Mouse (Mus musculus) left cerebral cortex, adult 11 months (tissue): ENCODE data around the gene Nub1.
A peak's percentile ranks its signal among the peaks of the same experiment; 100 is the strongest.
"Not testable (repeated sequence)": the region's sequence is repeated elsewhere in the genome, so short reads cannot be mapped to it uniquely, and the experiment has no call there.

Experiments used
- DNase-seq: peaks from one replicate; pipeline ENCODE4 v3.0.0; 2022; ENCODE audit warnings: low spot score

Nub1 gene

DNA sequence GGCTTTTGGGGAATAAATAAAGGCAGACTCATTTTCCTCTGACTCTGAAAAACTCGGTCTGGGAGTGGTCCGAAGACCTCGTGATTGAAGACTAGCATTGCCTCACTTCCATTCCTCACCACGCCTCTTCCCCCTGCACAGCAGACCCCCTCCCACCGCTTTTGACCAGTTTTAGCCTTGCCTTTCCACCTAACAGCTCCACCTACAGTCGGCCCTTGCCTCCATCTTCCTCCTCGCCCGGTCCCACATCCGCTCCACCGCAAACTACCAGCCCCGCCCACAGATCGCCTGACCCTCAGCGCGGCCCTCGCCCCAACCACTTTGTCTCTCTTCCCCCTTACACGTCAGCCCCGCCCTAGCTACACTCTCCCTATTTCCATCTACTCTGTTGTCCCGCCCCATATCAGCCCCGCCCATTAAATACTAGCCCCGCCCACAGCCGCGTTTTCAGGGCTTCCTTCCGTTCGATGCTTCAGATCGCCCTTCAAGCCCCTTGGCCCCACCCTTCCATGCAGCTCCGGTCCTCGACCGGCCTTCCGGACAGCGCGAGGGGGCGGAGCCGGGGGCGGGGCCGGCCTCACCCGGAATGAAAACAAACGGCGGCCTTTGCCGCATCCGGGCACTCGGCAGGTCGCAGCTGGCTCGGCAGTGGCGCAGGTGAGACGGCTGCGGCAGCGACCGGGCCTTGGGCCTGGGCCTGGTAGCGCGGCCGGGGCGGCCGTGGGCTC is at the start of gene Nub1:
TSS of gene Nub1 (plus strand) at position 167 of the 728 bp plus-strand sequence.
- DNase-seq, result peak; percentile 93

DNA sequence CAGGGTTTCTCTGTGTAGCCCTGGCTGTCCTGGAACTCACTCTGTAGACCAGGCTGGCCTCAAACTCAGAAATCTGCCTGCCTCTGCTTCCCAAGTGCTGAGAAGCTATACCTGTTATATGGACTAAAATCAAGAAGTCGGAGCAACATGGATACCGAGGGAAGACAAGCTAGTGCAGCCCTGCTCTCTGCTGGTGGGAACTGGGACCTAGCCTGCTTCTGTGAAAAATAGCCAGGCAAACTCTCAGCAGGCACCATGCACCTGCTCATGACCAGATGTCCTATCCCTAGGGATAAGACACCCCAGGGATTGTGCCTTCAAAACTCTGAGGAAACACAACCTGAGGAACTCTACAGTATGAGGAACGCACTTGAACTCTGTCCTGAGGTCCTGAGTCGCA is 48.3 kb upstream of the Nub1 start:
- no peak for DNase-seq

DNA sequence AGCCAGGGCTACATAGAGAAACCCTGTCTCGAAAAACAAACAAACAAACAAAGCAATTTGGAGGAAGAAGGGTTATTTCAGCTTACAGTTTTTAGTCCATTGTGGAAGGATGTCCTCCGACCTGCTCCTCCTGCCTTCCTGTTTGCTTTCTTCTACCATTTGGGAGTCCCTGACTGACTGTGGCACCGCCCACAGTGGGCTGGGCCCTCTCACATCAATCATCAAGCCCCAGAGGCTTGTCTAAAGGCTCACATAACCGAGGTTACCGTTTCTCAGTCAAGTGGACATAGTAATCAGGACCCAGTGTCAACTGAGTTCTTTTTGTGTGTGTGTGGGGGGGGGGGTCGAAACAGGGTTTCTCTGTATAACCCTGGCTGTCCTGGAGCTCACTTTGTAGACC is 47.2 kb upstream of the Nub1 start:
- no peak for DNase-seq

DNA sequence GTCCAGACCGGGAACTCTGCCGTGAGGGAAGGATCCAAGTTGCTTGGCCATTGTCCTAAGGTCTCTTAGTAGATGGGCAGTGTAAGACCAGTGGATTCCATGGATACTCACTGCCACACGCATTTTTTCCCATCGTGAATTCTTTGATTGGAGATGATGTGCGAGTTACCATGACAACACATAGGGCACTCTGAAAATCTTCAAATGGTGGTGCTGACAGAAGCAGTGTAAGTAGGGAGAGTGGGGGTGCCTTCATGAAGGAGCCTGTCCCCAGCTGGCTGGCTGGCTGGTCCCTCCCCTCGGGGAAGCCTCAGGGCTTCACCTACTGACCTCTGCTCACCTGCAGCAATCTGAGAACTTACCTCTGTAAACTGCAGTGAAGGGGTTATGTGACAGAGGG is 46.3 kb upstream of the Nub1 start:
- no peak for DNase-seq

DNA sequence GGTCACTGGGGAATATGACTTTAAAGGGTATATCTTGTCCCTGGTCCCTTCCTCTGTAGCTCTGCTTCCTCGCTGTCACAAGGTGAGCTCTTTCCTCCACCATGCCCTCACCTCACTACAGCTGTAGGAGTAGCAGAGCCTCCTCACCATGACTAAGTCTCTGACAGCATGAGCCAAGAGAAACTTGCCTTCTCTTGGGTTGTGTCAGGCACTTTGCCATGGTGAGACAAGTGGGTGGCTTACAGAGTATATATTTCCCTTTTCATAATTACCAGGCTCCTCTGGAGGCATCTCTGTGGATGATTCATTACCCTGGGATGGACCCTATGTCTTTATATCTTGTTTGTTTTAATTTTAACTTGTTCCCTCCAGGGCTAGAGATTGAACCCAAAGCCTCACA is 39.9 kb upstream of the Nub1 start:
- DNase-seq, result no peak

DNA sequence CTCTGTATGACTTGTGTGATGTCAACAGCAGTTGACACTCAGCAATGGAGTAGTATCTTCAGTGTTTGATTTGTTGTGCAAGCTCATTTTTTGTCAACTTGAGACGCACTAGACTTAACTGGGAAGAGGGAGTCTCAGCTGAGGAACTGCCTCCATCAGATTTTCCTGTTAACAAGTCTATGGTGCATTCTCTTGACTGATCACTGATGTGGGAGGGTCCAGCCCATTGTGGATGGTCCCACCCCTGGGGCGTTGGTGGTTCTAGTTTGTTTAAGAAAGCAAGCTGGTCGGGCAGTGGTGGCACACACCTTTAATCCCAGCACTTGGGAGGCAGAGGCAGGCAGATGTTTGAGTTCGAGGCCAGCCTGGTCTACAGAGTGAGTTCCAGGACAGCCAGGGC is 36.1 kb upstream of the Nub1 start:
- DNase-seq, result no peak

DNA sequence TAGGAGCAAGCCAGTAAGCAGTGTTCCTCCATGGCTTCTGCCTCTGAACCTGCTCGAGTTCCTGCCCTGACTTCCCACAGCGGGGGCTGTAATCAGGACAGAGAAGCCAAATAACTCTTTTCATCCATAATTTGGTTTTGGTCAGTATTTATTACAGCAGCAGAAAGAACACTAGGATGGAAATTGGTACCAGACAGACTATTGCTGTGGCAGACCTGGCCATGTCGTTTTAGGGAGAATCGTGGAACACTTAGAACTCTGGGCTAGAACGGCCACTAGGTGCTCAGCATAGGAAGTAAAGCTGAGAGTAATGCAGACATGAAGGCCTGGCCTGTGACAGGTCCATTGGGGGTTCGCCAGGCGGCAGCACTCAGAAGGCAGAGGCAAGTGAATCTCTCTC is 35.6 kb upstream of the Nub1 start:
- DNase-seq, result no peak

DNA sequence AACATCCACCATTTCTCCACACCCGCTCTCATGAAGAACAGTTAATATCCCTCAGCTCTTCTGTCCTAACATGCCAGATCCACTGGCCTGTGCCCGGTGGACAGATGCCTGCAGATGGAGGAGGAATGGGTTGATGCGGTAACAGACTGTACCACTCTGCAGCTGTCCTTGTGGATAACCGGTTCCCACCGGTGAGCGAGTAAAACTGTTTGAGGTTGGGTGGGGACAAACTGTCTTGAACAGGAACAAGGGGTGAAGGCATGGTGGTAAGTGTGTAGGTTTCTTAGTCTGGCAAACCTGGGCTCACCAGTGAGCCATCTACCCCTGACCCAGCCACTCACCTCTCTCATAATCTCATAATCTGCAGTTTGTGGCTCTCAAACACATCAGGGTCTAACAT is 34.0 kb upstream of the Nub1 start:
- DNase-seq, result no peak

DNA sequence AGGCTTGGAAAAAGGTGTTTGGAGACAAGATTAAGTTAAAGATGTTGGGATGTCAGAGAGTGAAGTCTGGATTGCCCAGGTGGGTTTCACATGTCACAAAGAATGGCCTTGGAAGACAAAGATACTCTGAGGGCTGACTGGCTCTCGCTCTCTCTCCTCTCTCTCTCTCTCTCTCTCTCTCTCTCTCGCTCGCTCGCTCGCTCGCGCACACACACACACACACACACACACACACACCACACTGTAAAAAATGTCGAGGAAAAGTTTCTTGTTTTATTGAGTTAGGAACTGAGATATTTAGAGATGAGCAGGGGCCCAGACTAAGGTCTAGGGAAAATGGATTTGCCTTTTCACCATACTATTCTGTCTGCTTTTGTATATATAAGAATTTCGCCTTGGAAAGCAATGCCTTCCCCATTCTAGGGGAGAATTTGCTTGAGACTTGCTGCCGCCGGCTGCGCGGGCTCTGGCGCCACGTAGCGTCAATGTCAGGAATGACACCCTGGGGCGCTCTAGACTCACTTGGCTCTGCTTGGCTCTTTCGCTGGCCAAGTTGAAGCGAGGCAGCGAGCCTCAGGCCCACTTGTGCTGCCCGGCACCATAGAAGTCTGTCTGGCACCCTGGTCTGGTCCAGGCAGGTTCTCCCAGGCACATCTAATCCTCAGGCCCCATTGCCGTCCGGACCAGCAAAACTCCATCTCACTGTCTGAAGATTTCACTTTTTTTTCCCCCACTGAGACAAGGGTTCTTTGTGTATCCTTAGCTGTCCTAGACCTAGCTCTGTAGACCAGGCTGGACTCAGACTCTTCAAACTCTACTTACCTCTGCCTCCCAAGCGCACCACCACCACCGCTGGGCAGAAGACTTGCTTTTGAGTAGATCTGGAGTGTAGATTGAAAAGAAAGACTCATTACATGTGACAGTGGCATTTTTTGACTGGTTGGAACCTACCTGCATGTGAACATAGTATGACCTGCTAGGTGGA is 33.3 kb upstream of the Nub1 start:
- peak; percentile 78 for DNase-seq

DNA sequence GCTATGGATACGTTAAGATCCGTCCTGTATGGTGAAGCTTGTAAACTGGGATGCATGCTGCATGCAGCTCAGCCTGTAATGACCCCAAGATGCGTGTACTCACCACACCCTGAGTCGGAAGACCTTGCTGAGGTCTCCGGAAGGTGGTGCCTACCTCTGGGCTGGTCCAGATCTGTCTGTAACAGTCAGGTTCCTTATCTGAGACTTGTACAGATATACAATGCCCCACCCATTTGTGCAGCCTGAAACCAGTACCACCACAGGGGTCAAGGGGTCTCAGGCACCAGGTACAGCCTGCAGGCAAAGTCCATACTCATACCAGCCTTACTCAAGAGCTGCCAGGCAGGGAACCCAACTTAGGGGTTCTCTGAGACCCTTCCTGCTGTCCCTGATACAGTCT is 32.6 kb upstream of the Nub1 start:
- DNase-seq, result no peak

DNA sequence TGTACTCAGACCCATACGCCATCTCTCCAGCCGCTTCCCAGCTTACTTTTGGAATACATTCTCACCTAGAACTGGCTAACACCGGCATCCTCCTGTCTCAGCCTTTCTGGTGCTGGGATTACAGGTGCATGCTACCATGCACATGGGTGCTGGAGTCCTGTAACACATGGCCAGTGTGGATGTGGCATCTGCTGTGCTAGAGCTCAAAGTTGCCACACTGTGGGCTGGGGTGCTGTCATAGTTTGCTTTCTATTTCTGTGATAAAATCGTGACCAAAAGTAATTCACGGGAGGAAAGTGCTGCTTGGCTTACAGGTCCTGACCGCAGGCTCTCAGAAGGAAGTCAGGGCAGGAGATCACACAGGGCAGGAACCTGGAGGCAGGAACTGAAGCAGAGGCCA is 30.8 kb upstream of the Nub1 start:
- DNase-seq, result no peak

DNA sequence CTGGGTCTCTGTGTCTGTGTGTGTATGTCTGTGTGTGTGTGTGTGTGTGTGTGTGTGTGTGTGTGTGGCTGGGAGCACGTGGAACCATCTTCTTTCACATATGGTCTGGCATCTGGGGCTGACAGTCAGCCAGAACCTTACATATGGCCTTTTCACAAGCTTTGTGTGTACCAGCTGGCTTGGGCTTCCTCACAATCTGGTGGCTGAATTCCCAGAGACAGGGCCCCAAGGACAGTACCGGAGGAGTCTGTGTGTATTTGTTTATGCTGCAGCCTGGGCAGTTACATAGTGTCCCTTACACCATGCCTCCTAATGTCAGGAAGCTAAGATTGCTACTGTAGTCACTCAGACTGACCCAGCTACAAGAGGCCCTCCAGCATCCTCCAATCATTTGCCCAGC is 28.2 kb upstream of the Nub1 start:
- no peak for DNase-seq

DNA sequence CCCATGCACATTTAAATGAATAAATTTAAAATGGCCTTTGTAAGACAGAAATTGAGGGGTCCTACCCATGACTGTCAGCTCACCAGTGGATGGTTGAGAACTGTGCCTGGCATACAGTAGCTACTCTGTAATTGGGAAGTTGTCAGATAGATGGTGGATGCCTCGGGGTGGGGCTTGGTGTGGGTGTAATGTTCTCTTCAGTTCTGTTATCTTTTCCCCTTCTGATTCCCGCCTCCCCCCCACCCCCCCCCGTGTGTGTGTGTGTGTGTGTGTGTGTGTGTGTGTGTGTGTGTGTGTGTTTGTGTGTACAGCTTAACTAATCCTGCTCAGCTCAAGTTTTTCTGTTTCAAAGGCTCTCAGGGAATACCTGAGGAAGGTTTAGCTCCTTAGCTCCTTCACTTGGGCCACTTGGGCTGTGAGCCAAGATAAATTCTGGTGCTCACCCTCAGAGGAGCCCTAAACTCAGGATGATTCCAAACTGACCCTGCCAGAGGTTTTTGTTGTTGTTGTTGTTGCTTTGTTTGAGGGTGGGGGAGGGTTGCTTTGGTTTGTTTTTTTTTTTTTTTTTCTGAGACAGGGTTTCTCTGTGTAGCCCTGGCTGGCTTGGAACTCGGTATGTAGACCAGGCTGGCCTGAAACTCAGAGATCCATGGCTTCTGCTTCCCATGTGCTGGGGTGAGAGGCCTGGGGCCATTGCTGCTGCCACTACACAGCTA is 25.5 kb upstream of the Nub1 start:
- no peak for DNase-seq

DNA sequence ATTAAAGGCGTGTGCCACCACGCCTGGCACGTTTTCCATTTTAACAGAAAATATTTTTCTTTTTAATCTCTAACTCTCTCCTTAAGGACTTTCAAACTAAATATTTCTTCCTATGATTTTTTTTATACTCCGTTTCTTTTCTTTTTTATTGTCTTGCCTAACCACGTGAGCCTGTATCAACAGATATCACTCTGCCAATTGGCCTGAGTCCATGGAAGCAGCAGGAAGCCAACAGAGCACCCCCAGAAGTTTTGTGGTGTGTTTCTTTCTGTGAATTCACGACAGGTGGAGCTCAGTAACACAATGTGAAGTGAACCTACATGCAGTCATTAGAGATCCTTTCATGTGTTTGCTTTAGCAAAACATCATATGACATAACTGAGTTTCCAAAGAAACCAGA is 23.9 kb upstream of the Nub1 start:
- no peak for DNase-seq

DNA sequence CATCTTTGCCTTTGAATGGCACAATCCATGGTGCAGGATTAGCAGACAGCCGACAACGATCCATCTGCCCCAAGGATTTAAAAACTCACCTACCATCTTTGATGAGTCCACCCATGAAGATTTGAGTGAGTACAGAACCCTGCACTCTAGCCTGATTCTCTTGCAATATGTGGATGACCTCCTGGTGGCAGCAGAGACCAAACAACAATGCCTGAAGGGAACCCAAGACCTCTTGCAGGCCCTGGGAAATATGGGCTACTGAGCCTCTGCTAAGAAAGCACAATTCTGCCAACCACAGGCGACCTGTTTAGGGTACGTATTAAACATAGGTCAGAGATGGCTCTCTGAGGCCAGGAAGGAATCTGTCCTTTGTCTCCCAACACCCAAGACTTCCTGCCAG is 11.1 kb upstream of the Nub1 start:
- DNase-seq, result peak; percentile 77

DNA sequence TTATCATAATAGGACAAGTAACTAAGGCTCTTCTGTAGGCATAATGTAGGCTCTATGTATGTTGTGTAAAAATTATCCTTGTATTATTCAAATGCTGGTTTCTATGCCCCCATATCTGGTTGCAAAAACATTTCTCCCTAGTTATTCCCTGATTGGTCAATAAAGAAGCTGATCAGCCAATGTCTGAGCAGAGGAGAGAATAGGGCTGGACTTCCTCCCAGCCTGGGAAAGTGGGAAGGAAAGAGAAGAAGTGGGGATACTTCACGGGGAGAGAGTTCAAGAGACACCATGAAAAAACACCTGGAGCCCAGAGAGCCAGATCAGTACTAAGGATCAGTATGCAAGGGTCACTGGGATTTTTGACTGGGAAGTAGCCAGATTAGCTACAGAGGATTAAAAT is 3.9 kb upstream of the Nub1 start:
- DNase-seq, result no peak

DNA sequence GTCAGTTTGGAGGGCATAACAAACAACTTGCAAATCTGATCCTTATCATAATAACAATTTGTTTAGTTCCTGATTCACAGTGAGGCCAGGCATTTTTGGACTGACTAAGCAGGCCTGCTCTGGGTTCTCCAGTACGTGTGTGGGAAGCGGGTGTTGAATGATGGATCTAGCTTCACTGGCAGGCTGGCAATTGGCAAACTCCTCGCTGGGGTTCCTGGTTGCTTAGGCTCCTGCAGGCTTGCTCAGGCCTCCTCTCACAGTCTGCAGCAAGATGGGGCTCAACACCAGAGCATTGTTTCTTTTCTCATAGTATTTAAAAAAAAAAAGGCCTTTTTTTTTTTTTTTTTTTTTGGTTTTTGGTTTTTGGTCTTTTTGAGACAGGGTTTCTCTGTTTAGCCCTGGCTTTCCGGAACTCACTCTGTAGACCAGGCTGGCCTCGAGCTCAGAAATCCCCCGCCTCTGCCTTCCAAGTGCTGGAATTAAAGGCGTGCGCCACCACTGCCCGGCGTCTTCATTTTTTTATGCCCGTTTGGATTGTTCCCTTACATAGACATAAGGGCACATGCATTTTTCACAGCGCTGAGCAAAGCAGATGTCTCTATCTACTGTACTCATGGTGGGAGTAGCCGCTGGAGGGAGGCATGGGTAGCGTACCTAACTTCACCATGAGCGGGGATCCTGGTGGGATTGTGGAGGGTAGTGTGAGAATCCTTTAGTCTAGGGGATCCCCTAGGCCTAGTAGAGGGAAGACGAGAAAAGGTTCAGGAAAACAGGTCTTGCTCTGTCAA is 560 bp upstream of the Nub1 start:
- DNase-seq, result peak; percentile 47

DNA sequence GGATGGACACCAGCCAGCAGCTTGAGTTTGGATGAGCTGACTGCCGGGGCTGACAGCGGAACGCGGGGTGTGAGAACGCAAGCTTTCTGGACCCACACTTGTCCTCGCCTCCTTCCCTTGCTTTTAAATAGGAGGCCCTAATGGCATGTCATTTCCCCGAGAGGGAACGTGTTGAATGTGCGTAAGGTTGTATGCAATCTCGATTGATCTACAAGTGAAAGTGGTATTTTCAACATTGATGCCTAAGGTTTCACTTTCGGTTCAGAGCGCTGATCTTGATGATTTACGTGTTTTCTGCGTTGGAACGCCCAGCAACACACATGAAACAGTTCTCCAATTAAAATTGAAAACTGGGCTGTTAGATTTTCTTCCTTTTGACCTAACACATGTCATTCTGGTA is 844 bp downstream of the Nub1 start:
- DNase-seq, result no peak

DNA sequence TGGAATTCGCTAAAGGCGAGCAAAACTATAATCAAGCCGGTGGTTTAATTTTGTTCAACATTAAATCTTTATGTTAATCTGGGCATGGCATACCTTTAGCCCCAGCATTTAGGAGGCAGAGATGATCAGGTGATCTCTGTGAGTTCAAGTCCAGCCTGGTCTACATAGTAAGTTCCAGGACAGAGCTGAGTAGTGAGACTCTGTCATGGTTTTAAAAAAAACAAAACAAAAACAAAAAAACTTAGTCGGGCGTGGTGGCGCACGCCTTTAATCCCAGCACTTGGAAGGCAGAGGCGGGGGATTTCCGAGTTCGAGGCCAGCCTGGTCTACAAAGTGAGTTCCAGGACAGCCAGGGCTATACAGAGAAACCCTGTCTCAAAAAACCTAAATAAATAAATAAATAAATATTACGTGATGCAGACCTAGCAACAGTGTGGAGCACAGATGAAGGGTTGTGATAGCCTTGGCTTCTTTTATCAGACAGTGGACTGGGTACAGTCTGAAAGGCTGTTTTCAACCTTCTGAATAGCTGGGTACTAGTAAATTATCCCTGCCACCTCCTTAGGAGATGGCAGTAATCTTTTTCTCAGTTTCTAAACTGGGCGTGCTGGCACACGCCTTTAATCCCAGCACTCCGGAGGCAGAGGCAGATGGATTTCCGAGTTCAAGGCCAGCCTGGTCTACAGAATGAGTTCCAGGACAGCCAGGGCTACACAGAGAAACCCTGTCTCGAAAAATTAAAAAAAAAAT is 1.5 kb downstream of the Nub1 start:
- DNase-seq, result not testable (repeated sequence)

DNA sequence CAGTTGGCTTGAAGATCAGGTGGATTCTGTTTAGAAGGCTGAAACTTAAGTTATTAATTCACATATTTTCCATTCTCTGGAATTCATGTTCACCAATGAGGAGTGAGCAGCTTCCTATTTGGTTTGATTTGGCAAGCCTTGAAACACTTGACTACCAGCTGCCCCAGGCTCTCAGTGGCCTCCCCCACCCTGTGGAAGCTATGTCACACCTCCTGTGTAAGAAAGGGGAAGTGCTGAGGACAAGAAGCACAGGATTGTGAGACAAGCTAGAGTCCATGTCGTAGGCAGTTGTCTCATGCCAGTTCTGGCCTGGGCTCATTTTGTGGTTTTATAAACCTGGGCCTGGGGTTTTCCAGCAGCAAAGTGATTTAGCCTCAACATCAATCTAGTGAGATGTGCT is 2.4 kb downstream of the Nub1 start:
- no peak for DNase-seq

DNA sequence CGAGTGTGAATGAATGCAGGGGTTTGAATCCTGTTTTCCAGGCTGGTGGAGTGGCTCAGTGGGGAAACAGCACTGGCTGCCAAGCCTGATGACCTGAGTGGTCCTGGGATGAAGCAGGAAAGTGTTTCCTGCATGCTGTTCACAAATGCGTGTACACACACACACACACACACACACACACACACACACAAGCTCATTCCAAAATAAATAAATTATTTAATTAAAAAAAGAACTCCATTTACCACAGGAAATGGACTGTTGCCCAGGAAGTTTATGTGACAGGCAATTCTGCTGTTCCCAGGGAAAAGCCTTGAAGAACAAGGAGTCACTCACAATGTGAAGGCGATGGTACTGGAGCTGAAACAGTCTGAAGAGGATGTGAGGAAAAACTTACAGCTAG is 11.4 kb downstream of the Nub1 start:
- no peak for DNase-seq
